Mouse (Mus musculus) intestine, postnatal 0 days (tissue): ENCODE data around the gene A3galt2. TPM values are rescaled to one million over a fixed set of nuclear protein-coding genes. Genes with fewer than 3 reads are reported as not detected.

ENCODE experiments used
- ATAC-seq: fragments of 200-750 bp; cut with Nextera tagmentation; 2 replicates; pipeline ENCODE4 v1.8.0; 2017; ENCODE audit warnings: mild to moderate bottlenecking, moderate TSS enrichment, moderate library complexity
- H3K27ac ChIP-seq: fragments of 300-500 bp; sonication (generic); 2 replicates; pipeline ENCODE4 v1.5.1; 2014; ENCODE audit warnings: mild to moderate bottlenecking, low read depth, low read length, moderate library complexity
- H3K27me3 ChIP-seq: fragments of 300-500 bp; sonication (generic); replicated peaks from 2 replicates; pipeline ENCODE4 v1.6.1; 2014; ENCODE audit warnings: low read length, mixed read lengths; ENCODE audit not compliant: control insufficient read depth, insufficient read depth
- H3K36me3 ChIP-seq: fragments of 300-500 bp; sonication (generic); 2 replicates; pipeline ENCODE4 v1.6.1; 2014; ENCODE audit warnings: mild to moderate bottlenecking, moderate library complexity; ENCODE audit not compliant: control insufficient read depth, insufficient read depth
- H3K4me1 ChIP-seq: fragments of 300-500 bp; sonication (generic); replicated peaks from 2 replicates; pipeline ENCODE4 v1.6.1; 2014; ENCODE audit warnings: antibody characterized with exemption, low read length, mixed read lengths; ENCODE audit not compliant: control insufficient read depth, insufficient read depth
- H3K4me2 ChIP-seq: fragments of 300-500 bp; sonication (generic); replicated peaks from 2 replicates; pipeline ENCODE4 v1.6.1; 2014; ENCODE audit warnings: low read depth, mild to moderate bottlenecking, moderate library complexity
- H3K4me3 ChIP-seq: fragments of 300-500 bp; sonication (generic); 2 replicates; pipeline ENCODE4 v1.5.1; 2014; ENCODE audit warnings: low read depth, low read length
- H3K9ac ChIP-seq: fragments of 300-500 bp; sonication (generic); 2 replicates; pipeline ENCODE4 v1.6.1; 2014; ENCODE audit warnings: mild to moderate bottlenecking, low read depth, low read length
- H3K9me3 ChIP-seq: fragments of 300-500 bp; sonication (generic); 2 replicates; pipeline ENCODE4 v1.6.1; 2016; ENCODE audit warnings: mixed run types; ENCODE audit not compliant: control insufficient read depth
- CTCF ChIP-seq: sonication (generic); IDR thresholded peaks from 2 replicates; pipeline ENCODE4 v1.5.1; 2016; ENCODE audit warnings: low read depth, mild to moderate bottlenecking, control low read depth, antibody characterized with exemption, moderate library complexity
- WGBS: fragments of 180-500 bp; shearing (Covaris S2); extraction: QIAGEN DNeasy Blood & Tissue Kit; methylation state at CpG from one replicate; pipeline ENCODE4 v1.1.7; 2014; 5-methylcytosine and 5-hydroxymethylcytosine counted together
- polyA plus RNA-seq: library from polyadenylated mRNA; unstranded; fragments of >200 nt; fragmentation: Nextera tagmentation; extraction: Ambion mirVana; gene quantifications from 2 replicates; pipeline ENCODE4 v1.2.1, GENCODE M21; 2015

Gene A3galt2
- polyA plus RNA-seq, 1 experiment from 2014 or later, result not detected

DNA sequence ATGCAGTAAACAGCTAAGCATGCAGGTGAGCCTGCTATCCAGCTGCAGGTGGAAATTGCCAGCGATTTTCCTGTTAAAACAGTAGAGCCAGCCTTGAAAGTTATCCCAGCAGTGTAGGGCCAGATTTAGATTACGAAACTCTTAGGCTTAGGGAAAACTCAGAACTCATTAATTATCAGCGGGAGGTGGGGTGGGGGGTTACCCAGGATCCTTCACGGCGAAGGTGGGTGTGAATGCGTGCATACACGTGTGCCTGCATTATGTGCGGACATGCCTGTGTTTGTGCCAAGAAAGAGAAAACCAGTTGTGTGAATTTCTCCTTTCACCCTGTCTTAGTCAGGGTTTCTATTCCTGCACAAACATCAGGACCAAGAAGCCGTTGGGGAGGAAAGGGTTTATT, 38.4 kb upstream of the A3galt2 start:
- Histone ChIP-seq H3K4me3 (no peak overlapping the region), H3K36me3 (0 out of 2 replicates have a peak, but pooled peaks cover 6% of the 10 kb centered on the region), H3K4me1 (no peaks in the 10 kb centered on the region), H3K27me3 (no peaks in the 10 kb centered on the region), H3K27ac (no peak overlapping the region), H3K9ac (no peak overlapping the region), H3K4me2 (no peak overlapping the region), H3K9me3 (no peaks in the 10 kb centered on the region)
- ATAC-seq, result no peak
- TF ChIP-seq CTCF, result no peak
- 65% methylated on average over 9 of the region's 9 CpGs for whole genome bisulfite sequencing

DNA sequence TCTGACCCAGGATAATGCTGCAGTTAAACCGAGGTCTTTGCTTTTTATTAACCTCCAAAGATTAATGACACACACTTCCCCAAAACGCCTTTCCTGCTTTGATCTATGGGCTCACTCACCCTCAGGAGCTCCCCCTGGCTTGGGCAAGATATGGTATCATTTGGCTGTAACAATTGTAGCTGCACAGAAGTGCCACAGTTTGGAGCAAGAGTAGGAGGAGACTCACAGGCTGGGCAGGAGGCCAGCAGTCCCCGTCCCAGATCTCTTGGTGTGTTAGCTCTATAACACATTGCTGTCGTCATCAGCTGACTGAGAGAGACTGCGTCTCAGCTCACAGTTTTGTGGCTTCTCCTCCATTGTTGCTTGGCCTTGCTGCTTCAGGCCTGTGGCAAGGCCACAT, 35.1 kb upstream of the A3galt2 start:
- no peak overlapping the region for H3K4me3 ChIP-seq
- H3K4me2 ChIP-seq, result no peak overlapping the region
- no peaks in the 10 kb centered on the region for H3K9me3 ChIP-seq
- H3K9ac ChIP-seq, result no peak overlapping the region
- 16% methylated on average over 5 of the region's 5 CpGs for WGBS
- no peaks in the 10 kb centered on the region for H3K27me3 ChIP-seq
- TF ChIP-seq CTCF, result peak; percentile 32; the same call in 1 of the 2 replicates
- 0 out of 2 replicates have a peak, but pooled peaks cover 6% of the 10 kb centered on the region for H3K36me3 ChIP-seq
- H3K27ac ChIP-seq, result no peak overlapping the region
- no peaks in the 10 kb centered on the region for H3K4me1 ChIP-seq
- ATAC-seq, result no peak

DNA sequence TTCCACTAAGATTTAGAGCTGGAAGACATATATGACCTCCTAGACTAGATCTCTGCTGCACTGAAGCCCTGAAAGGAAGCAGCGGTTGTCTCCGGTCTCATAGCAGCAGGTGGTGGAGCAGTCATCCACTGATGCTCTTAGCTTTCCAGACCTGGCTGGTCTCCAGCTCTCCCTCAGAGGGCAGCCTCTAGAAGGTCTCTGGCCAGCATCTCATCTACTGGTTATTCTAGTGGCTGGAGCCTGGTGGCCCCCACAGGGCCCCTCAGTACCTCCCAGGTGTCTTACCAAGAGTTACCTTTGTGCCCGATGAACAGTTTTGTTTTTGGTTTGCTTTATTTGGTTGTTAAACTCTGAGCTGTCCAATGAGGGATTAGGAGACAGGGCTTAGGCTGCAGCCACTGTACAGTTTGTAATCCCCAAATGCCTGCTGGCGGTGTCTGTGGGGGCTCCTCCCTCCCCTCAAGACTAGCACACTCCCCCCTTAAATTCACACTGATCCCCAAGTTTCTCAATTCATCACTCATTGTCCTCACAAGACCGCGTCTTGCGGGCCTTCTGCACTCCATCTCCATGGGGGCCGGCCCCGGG, 34.0 kb upstream of the A3galt2 start:
- Histone ChIP-seq H3K4me2 (no peak overlapping the region), H3K27ac (no peak overlapping the region), H3K4me3 (no peak overlapping the region), H3K9ac (no peak overlapping the region), H3K27me3 (no peaks in the 10 kb centered on the region), H3K36me3 (0 out of 2 replicates have a peak, but pooled peaks cover 6% of the 10 kb centered on the region), H3K4me1 (no peaks in the 10 kb centered on the region), H3K9me3 (no peaks in the 10 kb centered on the region)
- 82% methylated on average over 9 of the region's 9 CpGs for WGBS
- no peak for ATAC-seq
- TF ChIP-seq CTCF, result no peak

DNA sequence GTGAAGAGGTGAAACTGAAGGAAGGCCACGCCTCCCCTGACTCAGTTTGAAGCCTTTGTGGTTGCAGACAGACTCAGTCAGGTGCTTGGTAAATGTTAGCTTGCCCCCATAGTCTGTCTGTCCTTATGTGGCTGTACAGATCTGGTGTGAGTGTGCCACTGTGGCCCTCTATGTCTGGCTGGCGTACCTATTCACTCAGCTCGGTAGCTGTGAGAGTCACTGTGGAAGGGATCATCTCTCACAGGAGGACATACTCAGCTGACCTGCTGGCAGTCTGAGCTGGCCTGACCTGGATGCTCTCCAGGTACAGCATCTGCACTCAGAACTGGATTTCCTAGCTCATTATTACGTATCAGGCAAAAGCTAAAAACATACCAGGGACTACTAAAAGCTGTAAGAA, 33.4 kb upstream of the A3galt2 start:
- no peak overlapping the region for H3K27ac ChIP-seq
- no peak overlapping the region for H3K4me2 ChIP-seq
- H3K27me3 ChIP-seq, result no peaks in the 10 kb centered on the region
- H3K9ac ChIP-seq, result no peak overlapping the region
- no peak overlapping the region for H3K4me3 ChIP-seq
- ATAC-seq, result no peak
- H3K9me3 ChIP-seq, result no peaks in the 10 kb centered on the region
- H3K4me1 ChIP-seq, result no peaks in the 10 kb centered on the region
- 88% methylated on average over 4 of the region's 4 CpGs for WGBS
- H3K36me3 ChIP-seq, result 0 out of 2 replicates have a peak, but pooled peaks cover 6% of the 10 kb centered on the region
- TF ChIP-seq CTCF, result no peak

DNA sequence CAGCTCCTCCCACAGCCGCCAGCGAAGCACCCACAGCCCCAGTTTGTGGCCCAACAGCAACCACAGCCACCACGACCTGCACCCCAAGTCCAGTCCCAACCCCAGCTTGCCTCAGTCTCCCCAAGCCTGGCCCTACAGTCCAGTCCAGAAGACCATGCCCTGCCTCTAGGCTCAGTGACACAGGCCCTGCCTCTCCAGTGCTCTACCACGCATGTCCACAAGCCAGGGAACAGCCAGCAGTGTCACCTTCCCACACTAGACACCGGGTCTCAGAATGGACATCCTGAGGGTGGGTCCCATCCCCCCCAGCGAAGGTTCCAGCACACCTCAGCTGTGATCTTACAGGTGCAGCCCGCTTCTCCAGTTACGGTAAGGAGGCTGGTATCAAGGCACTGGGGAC, 32.2 kb upstream of the A3galt2 start:
- no peak for ATAC-seq
- H3K4me1 ChIP-seq, result no peaks in the 10 kb centered on the region
- 0 out of 2 replicates have a peak, but pooled peaks cover 1% of the 10 kb centered on the region for H3K36me3 ChIP-seq
- no peak overlapping the region for H3K9ac ChIP-seq
- no peak for TF ChIP-seq CTCF
- no peak overlapping the region for H3K27ac ChIP-seq
- no peaks in the 10 kb centered on the region for H3K9me3 ChIP-seq
- H3K27me3 ChIP-seq, result no peaks in the 10 kb centered on the region
- 88% methylated on average over 8 of the region's 8 CpGs for WGBS
- no peak overlapping the region for H3K4me3 ChIP-seq
- H3K4me2 ChIP-seq, result no peak overlapping the region

DNA sequence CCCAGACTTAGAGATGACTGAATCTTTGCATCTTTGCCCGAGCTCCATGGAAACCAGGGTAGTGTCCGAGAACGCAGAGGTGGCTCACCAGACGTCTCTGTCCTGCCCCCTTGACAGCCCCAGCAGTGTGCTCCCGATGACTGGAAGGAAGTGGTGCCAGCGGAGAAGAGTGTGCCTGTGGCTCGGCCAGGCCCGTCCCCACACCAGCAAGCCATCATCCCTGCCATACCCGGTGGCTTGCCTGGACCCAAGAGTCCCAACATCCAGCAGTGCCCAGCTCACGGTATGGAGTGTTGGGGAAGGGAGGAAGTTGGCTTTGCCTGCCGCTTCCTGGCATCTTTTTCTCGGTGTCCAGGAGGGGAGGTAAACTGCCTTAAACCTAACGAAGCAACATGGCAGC, 31.7 kb upstream of the A3galt2 start:
- no peak for TF ChIP-seq CTCF
- H3K4me2 ChIP-seq, result no peak overlapping the region
- no peak for ATAC-seq
- H3K27me3 ChIP-seq, result no peaks in the 10 kb centered on the region
- 85% methylated on average over 13 of the region's 13 CpGs for WGBS
- no peaks in the 10 kb centered on the region for H3K36me3 ChIP-seq
- H3K9ac ChIP-seq, result no peak overlapping the region
- no peak overlapping the region for H3K4me3 ChIP-seq
- no peaks in the 10 kb centered on the region for H3K9me3 ChIP-seq
- no peaks in the 10 kb centered on the region for H3K4me1 ChIP-seq
- no peak overlapping the region for H3K27ac ChIP-seq
